Mouse (Mus musculus): ENCODE measurements around the gene Mocs1.

DNA sequence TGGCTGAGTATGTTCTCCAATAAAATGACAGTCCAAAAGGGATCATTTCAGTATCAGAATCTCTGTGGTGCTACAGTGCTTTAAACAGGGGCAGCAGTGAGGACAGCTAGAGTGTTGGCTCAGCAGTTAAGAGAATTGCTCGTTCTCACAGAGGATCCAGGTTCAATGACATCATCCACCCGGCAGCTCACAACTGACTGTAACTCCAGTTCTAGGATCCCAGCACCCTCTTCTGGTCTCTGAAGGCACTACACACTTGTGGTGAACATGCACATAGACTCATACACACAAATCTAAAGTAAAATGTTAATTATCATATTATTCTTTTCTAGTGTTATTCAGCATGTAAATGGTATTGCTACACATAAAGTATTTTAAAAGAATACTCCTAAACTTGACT, 40.4 kb upstream of the Mocs1 start:
- TF ChIP-seq CTCF (IDR thresholded peaks at IDR 0.05; ENCODE audit: borderline replicate concordance, extremely low read depth, insufficient read depth, insufficient read length) (no peak), POLR2A (IDR thresholded peaks at IDR 0.05; ENCODE audit: borderline replicate concordance, extremely low read depth, insufficient read depth, insufficient read length, poor library complexity, severe bottlenecking) (no peak)
